ENCODE assay signal across 11 mouse cellular contexts in the genomic region with DNA sequence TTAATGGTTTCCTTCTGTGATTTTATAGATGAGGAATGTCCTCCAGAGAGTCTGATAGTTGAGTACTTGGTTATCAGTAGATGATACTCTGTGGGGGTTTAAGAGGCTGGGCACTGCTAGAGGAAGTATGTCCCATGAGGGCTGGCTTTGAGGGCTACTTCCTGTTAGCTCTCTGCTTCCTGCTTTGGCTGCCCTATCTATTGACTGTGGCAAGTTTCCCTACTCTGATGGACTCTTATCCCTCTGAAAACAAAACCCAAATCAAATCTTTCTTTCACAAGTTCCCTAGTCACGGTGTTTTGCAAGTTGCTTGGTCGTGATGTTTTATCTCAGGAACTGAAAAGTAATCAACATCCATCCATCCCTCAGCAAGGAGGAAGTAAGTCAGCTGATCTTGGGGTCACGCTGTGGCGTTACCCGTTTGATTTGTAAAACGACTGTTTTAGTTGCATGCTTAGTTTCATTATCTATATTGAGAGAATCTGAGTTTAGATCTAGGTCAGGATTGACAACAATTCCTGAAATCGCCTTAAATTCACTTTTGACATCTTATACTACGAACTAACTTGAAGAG. TPM values are rescaled to one million over a fixed set of nuclear protein-coding genes. Genes with fewer than 3 reads are reported as not detected.
DNase-seq lines count a peak whose midpoint lies in the region; ATAC-seq lines count a peak whose summit lies in the region.
"Had no signal": no experiment of that assay in that cellular context is flagged by ENCODE, and none has a peak within 500 bp of the region (broad histone marks: within the 10 kb centered on the region; RNA-seq: fewer than 3 reads in every experiment).

No protein-coding gene starts in this region.

- H3K4me3 ChIP-seq in heart, embryonic 15.5 days = no peak overlapping the region
- H3K4me3 ChIP-seq: embryonic facial prominence, embryonic 13.5 days; limb, embryonic 15.5 days; neural tube, embryonic 13.5 days had no signal

- intact Hi-C loops in gastrocnemius, postnatal 14 days (cut with DNase I; ENCODE audit: low total_unique reads) = no loop called here

- no peaks in the 10 kb centered on the region for H3K4me1 ChIP-seq in heart, embryonic 15.5 days (replicated peaks)
- H3K4me1 ChIP-seq: embryonic facial prominence, embryonic 13.5 days; limb, embryonic 15.5 days had no signal

- 0 out of 2 replicates have a peak overlapping the region, but pooled peaks have one; percentile 18 for H3K4me2 ChIP-seq in heart, embryonic 15.5 days
- H3K4me2 ChIP-seq: embryonic facial prominence, embryonic 13.5 days; limb, embryonic 15.5 days; neural tube, embryonic 13.5 days had no signal

- 58% methylated on average over 8 of the region's 8 CpGs for WGBS in heart, embryonic 15.5 days

- no peaks in the 10 kb centered on the region for H3K27me3 ChIP-seq in heart, embryonic 15.5 days
- H3K27me3 ChIP-seq: embryonic facial prominence, embryonic 13.5 days; limb, embryonic 15.5 days; neural tube, embryonic 13.5 days had no signal

- DNase-seq in thymus, postnatal 25 days = peak; percentile 7
- DNase-seq in thymus, adult 18-20 months = no peak
- DNase-seq in lung, postnatal 25 days (ENCODE audit: low spot score) = peak; percentile 33
- no peak for DNase-seq in embryo, embryonic 11 days
- DNase-seq in gastrocnemius, postnatal 14 days = no peak
- no peak for DNase-seq in cerebellum, adult 9-11 months
- DNase-seq: kidney, postnatal 14 days had no signal

- no peaks in the 10 kb centered on the region for H3K36me3 ChIP-seq in heart, embryonic 15.5 days
- H3K36me3 ChIP-seq: embryonic facial prominence, embryonic 13.5 days; limb, embryonic 15.5 days; neural tube, embryonic 13.5 days had no signal

- H3K27ac ChIP-seq in heart, embryonic 15.5 days = 0 out of 2 replicates have a peak overlapping the region, but pooled peaks have one; percentile 40
- H3K27ac ChIP-seq: embryonic facial prominence, embryonic 13.5 days; limb, embryonic 15.5 days; neural tube, embryonic 13.5 days had no signal

- H3K9me3 ChIP-seq in heart, embryonic 15.5 days (replicated peaks) = no peaks in the 10 kb centered on the region
- H3K9me3 ChIP-seq: embryonic facial prominence, embryonic 13.5 days; limb, embryonic 15.5 days; neural tube, embryonic 13.5 days had no signal

- H3K9ac ChIP-seq in heart, embryonic 15.5 days = no peak overlapping the region
- H3K9ac ChIP-seq: embryonic facial prominence, embryonic 13.5 days; limb, embryonic 15.5 days; neural tube, embryonic 13.5 days had no signal

- peak; percentile 54; the same call in 1 of the 2 replicates for ATAC-seq in heart, embryonic 15.5 days (replicated peaks; ENCODE audit: insufficient number of reproducible peaks, insufficient read depth, low FRiP score, low read depth)

RNA-seq across cellular contexts. Expression of gene Slc16a7, which starts 19.1 kb away (rescaled TPM):
- polyA plus RNA-seq in heart, embryonic 15.5 days (2015; fragmentation: Nextera tagmentation; extraction: Ambion mirVana) = 3.8 and 4.8 TPM in 2 replicates
- total RNA-seq in gastrocnemius, postnatal 14 days (2021) = 1 to 10 TPM; 2.4 to 2.7 TPM

Comparison
In these comparisons a context has a peak if more than half of its experiments do, and no peak if none do; other contexts are left out.
1. DNase-seq: peak in thymus, postnatal 25 days (single experiment) and lung, postnatal 25 days (single experiment); none in thymus, adult 18-20 months (0 of 2), embryo, embryonic 11 days (single experiment), gastrocnemius, postnatal 14 days (single experiment) and cerebellum, adult 9-11 months (single experiment).